Mouse (Mus musculus) layer of hippocampus, postnatal 25 days (tissue): ENCODE data around the gene Senp7. TPM values are rescaled to one million over a fixed set of nuclear protein-coding genes. Genes with fewer than 3 reads are reported as not detected.

Source experiments
- microRNA-seq, 2 experiments: library from miRNA; unstranded; fragments of <30 nt; microRNA quantifications; one replicate each; pipeline ENCODE4 v1.2.0; 2021
- total RNA-seq, 2 experiments: library from RNA; stranded (reverse); gene quantifications; 2 replicates each; pipeline ENCODE4 v1.2.3; 2021

Gene Senp7
- total RNA-seq, 2 experiments from 2014 or later = 45.3 to 52.4 TPM

Small RNAs within 50 kb of the gene (microRNA-seq; reads per million reads assigned to microRNA genes)
- gene Gm24047 = 0 reads per million in 2 experiments

Other genes with a start within 250 kb of the Senp7 start
- gene Nfkbiz, start 209.4 kb upstream of the Senp7 start, total RNA-seq = 1 to 10 TPM; 5.2 to 5.8 TPM
- 10 to 100 TPM; 11.2 to 11.6 TPM for gene Nxpe3, start 153.1 kb upstream of the Senp7 start, total RNA-seq
- gene Cep97, start 113.5 kb upstream of the Senp7 start, total RNA-seq = 10 to 100 TPM; 13.4 to 14.2 TPM
- 100 to 1,000 TPM; 367 to 413 TPM for gene Rpl24, start 82.1 kb upstream of the Senp7 start, total RNA-seq
- 10 to 100 TPM; 46.2 to 47.3 TPM for gene Zbtb11, start 74.5 kb upstream of the Senp7 start, total RNA-seq
- gene Pcnp, start 18.6 kb upstream of the Senp7 start, total RNA-seq = 100 to 1,000 TPM; 147 to 159 TPM
- gene Trmt10c, start 10.5 kb upstream of the Senp7 start, total RNA-seq = 10 to 100 TPM in 1 of 2 experiments, 1 to 10 TPM in 1; 10.0 to 10.3 TPM
- gene Impg2, start 156.0 kb downstream of the Senp7 start, total RNA-seq = 1 to 10 TPM in 1 of 2 experiments, under 1 TPM in 1; 0.84 to 1.2 TPM